Mouse (Mus musculus) thymus, postnatal 4 days (tissue): ENCODE results near the gene Epc2.

Experiments
- DNase-seq: peaks from one replicate; pipeline ENCODE4 v3.0.0; 2021

Gene Epc2

DNA sequence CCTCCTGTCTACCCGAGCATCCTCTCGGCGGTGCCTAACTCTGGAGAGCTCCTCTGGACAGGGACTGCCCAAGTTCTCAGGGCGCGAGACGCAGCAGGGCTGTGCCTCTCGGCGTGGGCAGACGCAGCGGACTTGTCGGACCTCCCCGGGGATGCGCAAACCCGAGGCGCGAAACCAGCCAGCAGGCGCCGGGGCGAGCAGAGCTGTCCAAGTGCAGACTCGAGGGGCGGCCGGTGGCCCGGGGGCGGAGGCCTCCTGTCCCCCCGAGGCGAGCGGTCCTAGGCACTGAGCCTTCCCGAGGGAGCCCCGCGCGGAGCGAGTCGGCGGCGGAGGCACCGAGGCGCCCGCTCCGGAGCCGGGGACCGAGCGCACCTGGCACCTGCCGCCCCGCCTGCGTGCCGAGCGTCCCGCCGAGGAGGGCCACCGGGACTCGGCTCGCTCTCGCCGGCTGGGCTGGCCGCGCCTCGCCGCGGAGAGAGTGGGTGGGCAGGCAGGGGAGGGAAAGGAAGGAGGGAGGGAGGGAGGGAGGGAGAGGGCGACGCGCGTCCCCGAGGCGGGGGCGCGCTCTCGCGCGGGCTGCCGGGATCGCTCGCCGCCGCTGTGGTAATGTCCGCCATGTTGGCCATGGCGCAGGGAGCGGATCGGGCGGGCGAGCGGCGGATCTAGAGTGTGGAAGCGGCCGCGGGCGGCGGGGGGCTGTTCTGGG is at the start of gene Epc2:
Gene Epc2, plus strand, starts transcription at position 556 of the 706 bp plus-strand sequence.
- DNase-seq: peak; percentile 91

DNA sequence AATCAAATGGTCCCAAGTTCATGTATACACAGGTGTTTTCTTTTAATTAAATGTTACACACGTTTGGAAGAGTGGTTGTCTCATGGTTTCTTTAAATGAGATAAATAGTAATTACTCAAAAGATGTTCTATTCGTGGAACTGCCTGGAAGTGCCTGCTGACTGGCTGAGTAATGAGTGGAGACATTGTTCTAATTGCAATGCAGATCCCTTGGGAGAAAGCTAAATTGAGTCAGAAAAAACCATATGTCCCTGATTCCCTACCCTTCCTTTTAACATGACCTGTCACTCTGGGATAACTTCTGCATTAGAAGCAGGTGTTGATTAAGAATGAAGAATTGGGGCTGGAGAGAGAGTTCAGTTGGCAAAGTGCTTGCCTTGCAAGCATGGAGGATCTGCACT is 45.3 kb upstream of the Epc2 start:
- DNase-seq: no peak

GRCm38 (mm10) chr2:49411685-49412084 is 39.6 kb upstream of the Epc2 start:
- DNase-seq: no peak

DNA sequence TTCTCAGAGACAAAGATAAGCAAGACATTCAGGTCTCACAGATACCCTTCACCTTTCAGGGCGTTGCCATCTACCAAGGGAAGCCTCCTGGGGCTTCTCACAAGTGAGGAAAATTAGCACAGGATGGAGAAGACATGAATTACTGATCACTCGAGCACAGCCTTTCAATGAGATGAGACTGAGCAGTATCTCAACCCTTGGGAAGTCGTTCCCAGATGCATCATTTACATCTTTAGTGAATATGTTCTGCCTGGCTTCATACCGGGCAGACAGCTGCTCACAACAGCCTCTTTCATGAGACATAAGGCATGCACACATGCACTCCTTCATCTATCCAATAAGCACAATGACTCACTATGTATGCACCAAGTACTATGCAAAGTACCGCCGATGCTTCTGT is 38.7 kb upstream of the Epc2 start:
- DNase-seq: no peak

GRCm38 (mm10) chr2:49415868-49416267 is 35.4 kb upstream of the Epc2 start:
- DNase-seq: no peak

DNA sequence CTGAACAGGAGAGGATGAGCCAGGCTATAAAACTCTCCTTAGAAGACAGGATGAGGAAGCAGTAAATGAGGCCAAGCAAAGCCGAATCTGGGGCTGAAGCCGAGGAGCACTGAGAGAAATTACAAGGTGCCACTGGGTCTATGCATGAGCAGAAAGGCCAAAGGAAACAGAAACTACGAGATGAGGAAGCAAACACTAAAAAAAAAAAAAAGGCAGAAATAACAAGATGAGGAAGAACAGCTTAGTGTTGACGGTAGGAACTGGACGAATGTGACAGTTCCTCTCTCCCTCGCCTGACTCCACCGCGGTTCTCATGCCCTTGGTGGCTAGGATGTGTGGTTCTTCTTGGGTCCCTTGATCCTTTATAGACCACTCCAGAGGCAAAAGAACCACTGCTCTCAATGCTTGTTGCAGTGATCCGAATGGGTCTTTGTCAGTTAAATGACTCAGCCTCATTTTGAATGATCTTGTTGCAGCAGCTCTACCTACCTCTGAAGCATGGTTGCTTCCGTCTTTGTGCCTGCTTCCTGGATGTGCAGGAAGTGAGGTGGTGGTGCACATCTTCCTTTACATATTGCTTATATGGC is 34.2 kb upstream of the Epc2 start:
- peak; percentile 46 for DNase-seq

DNA sequence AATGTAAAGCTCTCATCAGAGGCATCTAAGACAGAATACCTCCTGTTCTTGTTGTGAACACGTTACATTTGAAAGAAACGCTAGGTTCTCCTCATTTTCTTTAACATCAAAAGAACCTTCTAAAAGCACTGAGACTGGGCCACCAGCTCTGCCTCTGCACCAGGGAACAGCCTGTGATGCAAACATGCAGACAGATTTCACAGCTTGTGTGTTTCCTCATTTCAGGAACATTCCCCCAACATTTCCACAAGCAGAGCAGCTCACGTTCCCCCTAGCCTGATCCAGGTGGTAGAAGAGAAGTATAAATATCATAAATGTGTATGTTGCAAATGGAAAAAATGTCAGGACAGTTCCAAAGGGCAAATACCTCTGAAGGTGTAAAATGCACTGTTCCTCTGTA is 30.9 kb upstream of the Epc2 start:
- no peak for DNase-seq

DNA sequence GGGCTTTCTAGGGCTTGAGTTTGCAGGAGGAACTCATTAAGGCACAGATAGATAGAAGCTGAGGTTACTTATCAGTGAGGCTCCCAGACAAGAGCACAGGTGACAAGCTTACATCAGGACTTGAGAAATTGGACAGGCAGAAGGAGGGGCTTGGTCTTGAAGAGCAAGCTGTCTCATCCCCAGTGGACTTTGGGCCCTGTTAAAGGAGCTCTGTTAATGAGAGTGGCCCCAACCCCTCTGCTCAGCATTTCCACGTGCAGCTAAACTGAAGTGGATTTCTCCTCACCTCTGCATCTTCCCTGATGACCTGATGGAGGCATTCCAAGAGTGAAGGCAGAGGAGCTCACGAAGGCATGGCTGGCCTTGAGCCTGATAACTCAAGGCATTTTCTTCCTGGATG is 27.4 kb upstream of the Epc2 start:
- no peak for DNase-seq

DNA sequence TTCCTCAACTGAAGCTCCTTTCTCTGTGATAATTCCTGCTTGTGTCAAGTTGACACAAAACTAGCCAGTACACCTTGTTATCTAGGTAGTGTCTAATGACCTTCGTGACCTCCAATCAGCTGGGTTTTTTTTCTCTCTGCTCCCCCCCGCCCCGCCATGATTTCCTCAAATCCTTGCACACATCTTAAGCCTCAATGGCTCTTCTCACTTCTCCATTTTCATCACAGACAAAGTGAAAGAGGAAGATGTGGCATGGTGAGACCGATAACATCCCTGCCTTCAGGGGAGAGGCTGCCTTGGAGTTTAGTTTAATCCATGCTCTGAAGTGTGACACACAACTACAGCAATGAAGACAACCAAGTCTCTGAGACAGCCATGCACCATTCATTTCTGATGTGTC is 26.5 kb upstream of the Epc2 start:
- DNase-seq: no peak

DNA sequence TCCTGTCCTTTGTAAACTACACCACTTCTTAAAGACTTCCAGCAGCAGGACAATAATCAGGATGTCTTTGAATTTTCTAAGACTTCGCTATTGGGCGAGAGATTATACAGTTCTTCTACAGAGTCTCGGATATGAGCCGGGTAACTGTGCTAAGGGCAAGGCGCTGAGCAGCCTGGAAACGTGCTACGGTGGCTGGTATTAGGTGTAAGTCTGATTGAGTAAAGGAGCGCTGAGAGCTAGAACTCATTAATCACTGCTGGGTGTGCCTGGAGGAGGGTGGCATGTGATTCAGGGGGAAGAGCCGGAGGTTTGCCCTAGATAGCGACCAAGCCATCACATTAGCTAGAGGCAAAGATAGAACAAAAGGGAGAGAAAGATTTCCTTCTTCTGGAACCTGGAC is 25.1 kb upstream of the Epc2 start:
- no peak for DNase-seq

DNA sequence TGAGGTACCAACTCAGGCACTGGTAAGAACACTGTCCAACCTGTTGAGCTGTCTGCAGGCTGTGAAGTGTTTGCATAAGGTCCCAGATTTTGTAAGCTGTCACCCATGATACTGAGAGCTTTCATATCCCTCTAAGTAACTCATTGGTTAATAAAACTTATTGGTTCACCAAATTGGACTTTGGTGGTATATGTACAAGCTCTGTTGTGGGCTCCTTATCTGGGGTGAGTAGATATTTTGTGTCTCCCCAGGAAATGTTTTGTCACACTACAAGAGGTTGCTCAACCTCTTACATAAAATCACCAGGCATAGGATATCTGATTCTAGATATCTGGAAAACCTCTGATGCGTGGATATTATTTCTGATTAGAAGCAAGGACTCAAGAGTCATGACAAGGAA is 20.3 kb upstream of the Epc2 start:
- DNase-seq: no peak

DNA sequence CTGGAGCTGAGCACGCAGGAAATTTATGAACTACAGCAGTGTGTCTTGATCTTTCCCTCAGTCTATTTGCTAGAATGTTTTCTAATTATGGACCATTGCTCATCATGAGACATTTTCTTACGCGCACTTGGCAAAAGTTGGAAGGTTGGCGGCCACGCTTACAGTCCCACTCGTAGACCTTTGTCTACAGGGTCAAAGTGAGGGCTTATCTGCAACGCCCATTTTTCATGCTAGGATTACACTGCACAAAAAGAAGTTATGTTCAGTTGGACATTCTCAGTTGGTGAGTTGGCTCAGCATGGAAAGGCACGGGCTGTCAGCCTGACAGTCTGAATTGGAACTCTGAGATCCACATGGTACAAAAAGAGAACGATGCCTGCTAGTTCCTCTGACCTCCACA is 18.1 kb upstream of the Epc2 start:
- no peak for DNase-seq

GRCm38 (mm10) chr2:49446238-49446637 is 5.0 kb upstream of the Epc2 start:
- no peak for DNase-seq

DNA sequence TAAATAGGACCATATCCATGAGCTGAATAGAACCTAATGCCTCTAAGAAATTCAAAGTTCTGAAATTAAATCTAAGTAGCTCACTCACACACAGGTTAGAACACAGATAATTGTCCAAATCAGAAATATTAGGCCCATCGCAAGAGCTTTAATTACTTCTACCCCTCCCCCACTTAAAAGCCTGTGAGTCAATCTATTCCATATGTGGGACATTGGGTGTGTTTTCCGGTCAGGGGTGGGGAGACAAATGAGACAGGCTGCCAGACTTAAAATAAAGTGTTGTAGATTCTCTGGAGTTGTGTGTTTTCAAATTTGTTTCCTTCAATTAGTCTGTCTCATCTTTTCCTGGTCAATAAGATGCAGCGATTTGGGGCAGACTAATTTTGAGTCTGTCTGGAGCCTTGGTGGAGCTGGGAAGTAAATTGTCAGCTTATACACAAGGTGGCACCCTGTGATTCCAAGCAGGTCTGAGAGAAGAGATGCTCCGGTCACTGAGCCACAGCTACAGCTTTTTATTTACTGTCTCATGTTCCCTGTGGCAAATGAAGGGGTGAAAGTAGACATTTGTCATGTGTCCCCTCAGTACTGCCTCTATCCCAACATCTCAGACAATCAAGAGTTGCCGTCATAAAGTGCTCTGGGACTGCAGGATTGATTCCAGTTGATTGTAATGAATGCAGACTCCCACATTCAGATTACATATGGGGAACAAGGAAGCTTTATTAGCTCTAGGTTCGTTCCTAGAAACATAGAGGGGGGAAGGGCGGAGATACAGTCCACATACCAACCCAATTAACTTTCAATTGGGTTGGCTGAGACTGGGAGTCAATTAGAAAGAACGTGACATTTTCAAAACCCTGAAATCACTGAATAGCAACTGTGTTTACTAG is 3.5 kb upstream of the Epc2 start:
- no peak for DNase-seq

- no peak for DNase-seq
Measured at GRCm38 (mm10) chr2:49450467-49450866, 819 bp upstream of the Epc2 start.

GRCm38 (mm10) chr2:49451637-49452211 is 438 bp downstream of the Epc2 start:
- DNase-seq: peak; percentile 95

DNA sequence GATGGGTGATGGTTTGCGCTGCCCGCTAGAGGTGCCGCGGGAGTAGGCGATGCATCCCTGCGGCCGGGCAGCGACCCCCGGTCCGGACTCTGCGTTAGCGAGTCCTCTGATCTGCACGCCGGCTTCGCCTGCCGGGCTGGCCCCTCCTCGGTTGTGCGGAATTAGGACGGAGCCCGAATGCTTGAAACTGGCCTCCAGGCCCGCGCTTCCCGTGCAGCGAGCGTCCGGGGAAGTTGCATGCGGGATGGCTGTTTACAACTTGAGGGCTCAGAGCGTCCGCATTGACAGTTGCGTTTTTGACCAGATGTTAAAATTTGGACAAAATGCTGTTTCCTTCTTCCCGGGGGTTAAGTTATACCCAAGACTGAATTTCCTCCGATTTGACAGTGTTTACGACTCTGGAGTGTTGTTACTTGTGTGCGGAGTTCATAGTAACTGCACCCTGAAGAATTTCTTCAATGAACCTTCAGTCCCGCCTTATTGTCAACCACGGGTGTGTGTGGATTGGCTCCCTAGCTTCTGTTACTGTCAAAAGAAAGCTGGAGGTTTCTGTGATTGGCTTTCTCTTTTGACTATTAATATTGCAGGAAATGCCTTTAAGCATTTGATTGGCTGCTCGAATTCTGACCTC is 1.3 kb downstream of the Epc2 start:
- peak; percentile 63 for DNase-seq

GRCm38 (mm10) chr2:49457797-49458196 is 6.5 kb downstream of the Epc2 start:
- DNase-seq: no peak

DNA sequence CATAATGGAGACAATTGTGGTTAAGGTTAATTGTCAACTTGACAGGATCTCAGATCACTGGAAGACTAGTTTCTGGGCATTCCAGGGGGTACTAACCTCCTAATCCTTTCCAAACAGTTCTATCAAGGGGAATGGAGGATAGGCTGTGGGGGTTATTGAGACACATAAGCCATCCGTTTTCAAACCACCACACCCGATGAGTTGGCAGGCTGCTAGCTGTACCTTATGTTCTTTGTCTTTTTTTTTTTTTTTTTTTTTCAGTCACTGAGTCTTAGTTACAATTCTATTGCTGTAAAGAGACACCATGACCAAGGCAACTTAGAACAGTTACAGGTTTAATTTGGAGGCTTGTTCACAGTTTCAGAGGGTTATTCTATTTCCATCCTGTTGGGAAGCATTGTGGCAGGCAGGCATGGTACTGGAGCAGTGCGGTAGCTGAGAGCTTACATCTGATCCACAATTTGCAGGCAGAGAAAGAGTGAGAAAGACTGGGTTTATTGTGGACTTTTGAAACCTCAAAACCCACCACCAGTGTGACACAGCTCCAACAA is 14.5 kb downstream of the Epc2 start:
- no peak for DNase-seq

GRCm38 (mm10) chr2:49467038-49467437 is 15.8 kb downstream of the Epc2 start:
- DNase-seq: no peak

GRCm38 (mm10) chr2:49471188-49471587 is 19.9 kb downstream of the Epc2 start:
- DNase-seq: no peak

GRCm38 (mm10) chr2:49471641-49472355 is 20.5 kb downstream of the Epc2 start:
- DNase-seq: no peak
